Mouse (Mus musculus): Measurements from ENCODE around the gene Rnf207.

Rnf207 gene

GRCm38 (mm10) chr4:152270599-152270998 is 48.2 kb downstream of the Rnf207 start:
- no peak for DNase-seq

GRCm38 (mm10) chr4:152269967-152270366 is 48.8 kb downstream of the Rnf207 start:
- no peak for DNase-seq

- no peak for DNase-seq
Measured at GRCm38 (mm10) chr4:152267748-152268369, 50.9 kb downstream of the Rnf207 start.

- DNase-seq, result no peak
Measured at GRCm38 (mm10) chr4:152266236-152266895, 52.4 kb downstream of the Rnf207 start.

- DNase-seq, result no peak
Measured at GRCm38 (mm10) chr4:152265791-152266190, 53.0 kb downstream of the Rnf207 start.

- no peak for DNase-seq
Measured at GRCm38 (mm10) chr4:152264867-152265568, 53.8 kb downstream of the Rnf207 start.

GRCm38 (mm10) chr4:152264177-152264530 is 54.6 kb downstream of the Rnf207 start:
- no peak for DNase-seq

- no peak for DNase-seq
Measured at GRCm38 (mm10) chr4:152263512-152264176, 55.1 kb downstream of the Rnf207 start.

GRCm38 (mm10) chr4:152263089-152263488 is 55.7 kb downstream of the Rnf207 start:
- no peak for DNase-seq

GRCm38 (mm10) chr4:152262187-152262586 is 56.6 kb downstream of the Rnf207 start:
- no peak for DNase-seq

GRCm38 (mm10) chr4:152260451-152260850 is 58.3 kb downstream of the Rnf207 start:
- no peak for DNase-seq

GRCm38 (mm10) chr4:152257070-152257469 is 61.7 kb downstream of the Rnf207 start:
- no peak for DNase-seq
